Mouse (Mus musculus) kidney, embryonic 16.5 days (tissue): Measurements from ENCODE around the gene Irf2. TPM values are rescaled to one million over a fixed set of nuclear protein-coding genes. Genes with fewer than 3 reads are reported as not detected.

Experiments
- ATAC-seq: fragments of 200-750 bp; cut with Nextera tagmentation; 2 replicates; pipeline ENCODE4 v1.8.0; 2017; ENCODE audit warnings: moderate TSS enrichment; ENCODE audit not compliant: low FRiP score, low TSS enrichment
- H3K27ac ChIP-seq: fragments of 300-500 bp; sonication (generic); 2 replicates; pipeline ENCODE4 v1.5.1; 2014; ENCODE audit warnings: low read length
- H3K27me3 ChIP-seq: fragments of 300-500 bp; sonication (generic); 2 replicates; pipeline ENCODE4 v1.6.1; 2014; ENCODE audit warnings: low read length, control low read depth, mixed read lengths; ENCODE audit not compliant: insufficient read depth
- H3K36me3 ChIP-seq: fragments of 300-500 bp; sonication (generic); 2 replicates; pipeline ENCODE4 v1.6.1; 2014; ENCODE audit warnings: low read length, control low read depth, mixed read lengths; ENCODE audit not compliant: insufficient read depth
- H3K4me1 ChIP-seq: fragments of 300-500 bp; sonication (generic); 2 replicates; pipeline ENCODE4 v1.6.1; 2014; ENCODE audit warnings: low read length, control low read depth, mixed read lengths; ENCODE audit not compliant: insufficient read depth
- H3K4me2 ChIP-seq: fragments of 300-500 bp; sonication (generic); replicated peaks from 2 replicates; pipeline ENCODE4 v1.6.1; 2014; ENCODE audit warnings: low read depth, low read length
- H3K4me3 ChIP-seq: fragments of 300-500 bp; sonication (generic); 2 replicates; pipeline ENCODE4 v1.5.1; 2014; ENCODE audit warnings: mild to moderate bottlenecking, low read length
- H3K9ac ChIP-seq: fragments of 300-500 bp; sonication (generic); replicated peaks from 2 replicates; pipeline ENCODE4 v1.6.1; 2014; ENCODE audit warnings: low read length
- H3K9me3 ChIP-seq: fragments of 300-500 bp; sonication (generic); 2 replicates; pipeline ENCODE4 v1.6.1; 2016; ENCODE audit warnings: low read length, control low read depth
- WGBS: fragments of 180-500 bp; shearing (Covaris S2); extraction: QIAGEN DNeasy Blood & Tissue Kit; methylation state at CpG from one replicate; pipeline ENCODE4 v1.1.7; 2014; 5-methylcytosine and 5-hydroxymethylcytosine counted together
- polyA plus RNA-seq: library from polyadenylated mRNA; unstranded; fragments of >200 nt; fragmentation: Nextera tagmentation; extraction: Ambion mirVana; gene quantifications from 2 replicates; pipeline ENCODE4 v1.2.1, GENCODE M21; 2015

Irf2 gene
- polyA plus RNA-seq, 1 experiment from 2014 or later = 19.2 TPM

DNA sequence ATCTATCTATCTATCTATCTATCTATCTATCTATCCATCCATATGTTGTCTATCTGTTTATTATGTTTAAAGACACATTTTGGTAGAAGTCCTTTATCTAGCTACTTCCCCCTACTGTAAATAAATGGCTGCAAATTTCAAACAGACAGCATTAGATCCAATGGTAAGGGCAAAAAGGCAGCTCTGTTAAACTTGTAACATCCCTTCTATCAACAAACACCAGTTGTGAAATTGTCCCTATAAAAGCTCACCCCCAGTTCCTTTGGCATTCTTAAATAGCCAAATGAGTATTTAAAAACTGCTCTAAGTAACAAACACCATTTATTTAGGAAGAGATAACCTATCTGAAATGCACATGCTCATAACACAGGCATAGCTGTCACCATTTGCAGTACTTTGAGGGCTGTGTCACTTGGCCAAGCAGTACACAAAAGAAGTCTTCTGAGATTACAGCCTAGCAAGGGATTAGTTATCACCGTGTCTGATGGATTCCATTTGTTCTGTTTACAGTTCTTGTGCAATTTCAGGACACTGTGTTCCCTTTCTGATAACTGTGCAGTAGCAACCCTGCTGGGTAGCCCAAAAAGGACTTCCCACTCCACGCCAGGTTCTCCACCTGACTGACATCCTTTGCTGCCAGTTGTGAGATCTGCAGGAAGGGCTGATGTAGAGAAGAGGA lies 136.2 kb downstream of the Irf2 start:
- WGBS = 38% methylated on average over 2 of the region's 2 CpGs
- H3K27me3 ChIP-seq = no peaks in the 10 kb centered on the region
- no peak overlapping the region for H3K9ac ChIP-seq
- H3K4me3 ChIP-seq = no peak overlapping the region
- no peaks in the 10 kb centered on the region for H3K9me3 ChIP-seq
- no peaks in the 10 kb centered on the region for H3K36me3 ChIP-seq
- H3K27ac ChIP-seq = no peak overlapping the region
- H3K4me1 ChIP-seq = peaks cover 7% of the 10 kb centered on the region
- no peak overlapping the region for H3K4me2 ChIP-seq
- no peak for ATAC-seq

DNA sequence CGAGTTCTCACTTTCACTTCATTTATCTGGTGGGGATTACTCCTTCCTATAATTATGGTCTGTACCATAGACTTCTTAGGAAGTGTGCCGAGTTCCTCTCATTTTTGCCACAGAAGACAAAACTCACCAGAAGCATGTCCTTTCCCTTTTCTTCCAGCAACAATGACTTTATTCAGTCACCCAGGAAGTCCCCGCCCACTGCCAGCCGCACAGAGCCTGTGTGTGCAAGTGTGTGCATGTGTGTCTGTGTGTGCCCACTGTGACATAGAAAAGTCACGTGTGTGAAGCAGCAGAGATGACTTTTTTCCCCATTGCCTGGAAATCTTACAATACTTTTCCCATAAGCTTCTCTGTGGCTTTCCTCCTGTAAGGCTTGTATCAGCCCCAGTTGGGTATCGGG lies 141.8 kb downstream of the Irf2 start:
- Histone ChIP-seq H3K9me3 (0 out of 2 replicates have a peak, but pooled peaks cover under 1% of the 10 kb centered on the region), H3K9ac (no peak overlapping the region), H3K27ac (no peak overlapping the region), H3K36me3 (no peaks in the 10 kb centered on the region), H3K4me1 (peaks cover 7% of the 10 kb centered on the region), H3K27me3 (no peaks in the 10 kb centered on the region), H3K4me2 (no peak overlapping the region), H3K4me3 (no peak overlapping the region)
- WGBS = 83% methylated on average over 6 of the region's 6 CpGs
- no peak for ATAC-seq

DNA sequence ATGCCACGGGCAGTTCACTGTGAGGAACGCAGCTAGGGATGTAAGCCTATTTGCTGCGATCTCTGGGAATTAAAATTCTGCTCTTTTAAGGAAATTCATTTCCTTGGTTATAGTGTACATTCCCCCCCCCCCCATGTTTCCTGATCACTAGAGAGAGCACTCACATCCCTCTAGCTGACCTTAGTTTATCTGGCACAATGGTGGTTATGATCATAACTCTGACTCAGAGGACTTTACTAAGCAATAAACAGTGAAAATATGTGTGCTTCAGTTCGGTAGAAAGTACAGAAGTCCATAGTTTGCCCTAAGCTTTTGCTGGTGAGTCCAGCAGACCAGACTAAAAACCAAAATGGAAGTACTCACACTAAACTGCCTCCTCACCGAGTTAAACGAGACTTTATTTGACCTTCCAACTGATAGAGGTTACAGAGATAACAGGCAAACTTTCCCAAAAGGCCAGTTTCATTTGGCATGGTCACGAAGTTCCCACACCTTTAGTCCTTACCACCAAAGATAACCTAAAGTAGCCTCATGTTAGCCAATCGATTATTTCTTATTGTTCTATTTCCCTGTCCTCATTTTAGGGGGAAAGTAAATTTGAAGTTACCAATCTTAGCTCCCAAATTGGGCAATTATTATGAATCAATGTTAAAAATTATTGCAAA lies 142.4 kb downstream of the Irf2 start:
- WGBS = 84% methylated on average over 8 of the region's 8 CpGs
- ATAC-seq = no peak
- no peak overlapping the region for H3K9ac ChIP-seq
- H3K27me3 ChIP-seq = no peaks in the 10 kb centered on the region
- H3K27ac ChIP-seq = no peak overlapping the region
- peaks cover 7% of the 10 kb centered on the region for H3K4me1 ChIP-seq
- no peaks in the 10 kb centered on the region for H3K36me3 ChIP-seq
- no peak overlapping the region for H3K4me2 ChIP-seq
- 0 out of 2 replicates have a peak, but pooled peaks cover 4% of the 10 kb centered on the region for H3K9me3 ChIP-seq
- H3K4me3 ChIP-seq = no peak overlapping the region

DNA sequence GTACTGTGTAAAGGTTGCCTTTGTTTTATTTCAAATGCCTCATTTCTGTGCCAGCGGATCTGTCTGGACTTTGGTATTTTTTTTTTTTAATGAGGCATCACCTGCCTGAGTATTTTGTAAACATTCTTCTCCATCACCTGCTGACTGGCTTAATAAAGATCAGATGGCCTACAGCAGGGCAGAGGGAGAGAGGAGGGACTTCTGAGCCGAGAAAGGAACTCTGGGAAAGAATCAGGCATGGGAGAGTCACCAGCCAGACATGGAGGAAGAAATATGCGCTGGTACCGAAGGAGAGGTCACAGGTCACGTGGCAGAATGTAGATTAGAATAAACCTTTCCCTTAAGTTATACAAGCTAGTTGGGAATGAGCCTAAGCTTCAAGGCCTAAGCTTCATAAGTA lies 143.2 kb downstream of the Irf2 start:
- Histone ChIP-seq H3K27ac (no peak overlapping the region), H3K4me2 (no peak overlapping the region)
- 49% methylated on average over 5 of the region's 5 CpGs for WGBS

DNA sequence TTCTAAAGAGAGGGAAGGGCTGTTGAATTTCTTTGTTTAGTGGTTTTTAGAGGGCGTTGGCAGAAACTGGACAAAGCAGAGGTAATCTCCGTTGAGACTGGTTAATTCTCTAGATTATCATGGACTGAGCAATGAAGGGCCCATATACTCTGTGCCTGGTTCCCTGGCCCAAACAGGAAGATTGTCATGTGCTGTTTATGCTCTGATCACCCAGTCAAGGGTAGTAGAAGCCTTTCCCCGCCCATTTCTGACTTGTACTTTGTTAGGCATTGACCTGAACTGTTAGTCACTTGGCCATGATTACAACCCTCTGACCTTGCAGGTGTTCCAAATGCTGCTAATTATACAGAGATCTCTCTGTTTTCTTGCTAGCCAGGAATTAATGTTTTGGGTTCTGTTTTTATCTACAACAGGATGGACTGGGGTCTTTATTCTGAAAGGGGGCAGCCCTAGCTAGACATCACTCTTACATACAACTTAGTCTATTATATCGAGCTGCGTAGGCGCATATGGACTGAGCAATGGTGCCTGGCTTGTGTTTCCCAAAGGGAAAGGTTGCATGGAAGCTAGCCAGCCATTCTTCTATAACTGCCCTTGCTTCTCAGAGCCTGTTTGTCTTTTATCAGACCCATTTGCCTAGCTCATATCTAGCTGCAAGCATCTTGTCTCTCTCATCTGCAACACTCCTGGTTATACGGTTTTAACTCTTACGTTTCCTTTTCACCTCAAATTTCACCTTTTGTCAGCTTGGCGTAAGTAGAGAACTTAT lies 143.9 kb downstream of the Irf2 start:
- Histone ChIP-seq H3K9me3 (0 out of 2 replicates have a peak, but pooled peaks cover 4% of the 10 kb centered on the region), H3K27me3 (no peaks in the 10 kb centered on the region), H3K36me3 (no peaks in the 10 kb centered on the region), H3K9ac (no peak overlapping the region), H3K4me2 (no peak overlapping the region), H3K4me1 (peaks cover 7% of the 10 kb centered on the region), H3K27ac (no peak overlapping the region), H3K4me3 (no peak overlapping the region)
- ATAC-seq = no peak
- WGBS = 88% methylated on average over 9 of the region's 9 CpGs

More for the DNA sequence above, 143.2 kb downstream of the Irf2 start:
- H3K9ac ChIP-seq = no peak overlapping the region
- no peak overlapping the region for H3K4me3 ChIP-seq
- H3K4me1 ChIP-seq = peaks cover 7% of the 10 kb centered on the region
- no peak for ATAC-seq
- 0 out of 2 replicates have a peak, but pooled peaks cover 4% of the 10 kb centered on the region for H3K9me3 ChIP-seq
- no peaks in the 10 kb centered on the region for H3K27me3 ChIP-seq
- no peaks in the 10 kb centered on the region for H3K36me3 ChIP-seq

DNA sequence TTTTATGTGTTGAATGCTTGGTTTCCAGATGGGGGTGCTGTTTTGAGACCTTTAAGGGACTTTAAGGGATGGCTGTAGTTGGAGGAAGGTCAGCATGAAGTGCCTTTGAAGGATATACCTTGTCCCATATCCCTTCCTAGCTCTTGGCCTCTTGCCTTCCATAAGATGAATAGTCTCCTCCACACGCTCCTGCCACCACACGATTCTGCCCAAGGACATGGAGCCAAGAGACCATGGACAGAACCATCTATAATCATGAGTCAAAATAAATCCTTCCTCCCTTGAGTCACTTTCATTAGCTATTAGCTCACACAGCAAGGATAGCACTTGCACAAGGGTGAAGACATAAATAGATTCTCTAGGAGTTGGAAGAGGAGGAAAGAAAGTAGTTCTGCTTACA lies 146.3 kb downstream of the Irf2 start:
- no peak overlapping the region for H3K4me3 ChIP-seq
- H3K4me1 ChIP-seq = no peaks in the 10 kb centered on the region
- H3K4me2 ChIP-seq = no peak overlapping the region
- WGBS = 85% methylated on average over 2 of the region's 2 CpGs
- no peak overlapping the region for H3K27ac ChIP-seq
- no peak for ATAC-seq
- H3K27me3 ChIP-seq = no peaks in the 10 kb centered on the region
- H3K36me3 ChIP-seq = no peaks in the 10 kb centered on the region
- no peak overlapping the region for H3K9ac ChIP-seq
- H3K9me3 ChIP-seq = 0 out of 2 replicates have a peak, but pooled peaks cover 4% of the 10 kb centered on the region

DNA sequence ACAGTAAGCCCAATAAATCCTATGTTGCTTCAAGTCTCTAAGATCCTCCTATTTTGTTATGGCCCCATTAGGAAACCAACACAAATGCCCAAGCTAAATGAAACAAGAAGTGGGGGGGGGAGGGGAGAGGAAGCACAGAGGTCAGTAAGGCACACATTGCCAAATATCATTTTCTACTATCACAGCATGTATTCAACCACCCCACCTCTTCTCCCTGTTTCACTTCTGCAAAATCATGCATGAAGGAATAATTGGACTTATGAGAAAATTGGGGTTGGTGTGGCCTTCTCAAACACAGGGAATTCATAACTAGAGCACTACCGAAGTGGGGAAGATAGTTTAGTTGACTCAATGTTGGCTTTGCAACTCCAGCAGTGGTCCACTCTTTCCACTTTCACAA lies 146.7 kb downstream of the Irf2 start:
- Histone ChIP-seq H3K4me1 (no peaks in the 10 kb centered on the region), H3K9me3 (0 out of 2 replicates have a peak, but pooled peaks cover 4% of the 10 kb centered on the region), H3K4me3 (no peak overlapping the region), H3K4me2 (no peak overlapping the region), H3K9ac (no peak overlapping the region), H3K27me3 (no peaks in the 10 kb centered on the region), H3K36me3 (no peaks in the 10 kb centered on the region), H3K27ac (no peak overlapping the region)
- ATAC-seq = no peak
- WGBS = 83% methylated on average over 1 of the region's 1 CpGs

DNA sequence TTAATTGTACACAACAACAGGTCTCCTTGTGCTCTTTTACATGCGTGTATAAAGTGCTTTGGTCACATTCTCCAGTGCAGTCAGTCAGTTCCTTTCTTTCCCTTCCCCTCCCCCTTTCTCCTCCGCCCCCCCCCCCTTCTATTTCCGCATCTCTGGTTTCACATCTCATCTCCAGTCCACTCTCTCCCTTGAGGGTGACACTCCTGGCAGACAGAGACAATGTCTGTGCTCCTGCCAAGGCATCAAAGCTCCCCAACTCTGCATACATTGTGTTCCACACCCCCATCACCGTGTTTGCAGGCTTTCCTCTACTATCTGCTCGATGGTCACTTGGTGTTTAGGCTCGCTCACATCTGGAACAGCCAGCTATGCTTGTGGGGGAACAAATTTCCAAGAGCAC lies 147.9 kb downstream of the Irf2 start:
- no peak overlapping the region for H3K27ac ChIP-seq
- no peak overlapping the region for H3K9ac ChIP-seq
- H3K27me3 ChIP-seq = no peaks in the 10 kb centered on the region
- H3K4me1 ChIP-seq = no peaks in the 10 kb centered on the region
- 64% methylated on average over 6 of the region's 6 CpGs for WGBS
- H3K9me3 ChIP-seq = 0 out of 2 replicates have a peak, but pooled peaks cover 4% of the 10 kb centered on the region
- no peaks in the 10 kb centered on the region for H3K36me3 ChIP-seq
- no peak overlapping the region for H3K4me2 ChIP-seq
- no peak overlapping the region for H3K4me3 ChIP-seq
- ATAC-seq = no peak

DNA sequence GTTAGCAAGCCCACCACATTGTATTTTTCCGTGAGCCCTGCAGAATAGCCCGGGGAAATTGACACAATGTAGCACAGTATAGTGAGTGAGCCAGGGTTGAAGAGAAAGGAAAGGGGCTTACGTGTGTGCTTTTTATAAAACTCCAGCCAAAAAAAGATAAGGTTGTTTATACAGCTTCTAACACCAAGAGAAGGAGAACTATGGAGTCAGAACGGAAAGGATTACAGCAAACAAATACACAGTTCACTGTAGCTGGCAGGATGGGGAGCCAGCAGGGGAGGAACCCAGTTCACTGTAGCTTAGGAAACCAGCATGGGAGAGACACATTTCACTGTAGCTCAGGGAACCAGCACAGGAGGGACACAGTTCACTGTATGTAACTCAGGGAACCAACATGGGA lies 149.0 kb downstream of the Irf2 start:
- Histone ChIP-seq H3K4me3 (no peak overlapping the region), H3K9ac (no peak overlapping the region), H3K4me2 (no peak overlapping the region), H3K9me3 (0 out of 2 replicates have a peak, but pooled peaks cover 4% of the 10 kb centered on the region), H3K27ac (no peak overlapping the region), H3K4me1 (no peaks in the 10 kb centered on the region), H3K27me3 (no peaks in the 10 kb centered on the region), H3K36me3 (no peaks in the 10 kb centered on the region)
- WGBS = 57% methylated on average over 4 of the region's 4 CpGs
- ATAC-seq = peak; percentile 20; the same call in 1 of the 2 replicates
